Mouse (Mus musculus) gastrocnemius, postnatal 36 days (tissue): ENCODE data around the gene Zfp738. TPM values are rescaled to one million over a fixed set of nuclear protein-coding genes. Genes with fewer than 3 reads are reported as not detected.
"Not testable (repeated sequence)": the region's sequence is repeated elsewhere in the genome, so short reads cannot be mapped to it uniquely, and the experiment has no call there.

Source experiments
- DNase-seq, 2 experiments: peaks; one replicate each; pipeline ENCODE4 v3.0.0; 2022
- intact Hi-C: fragments of 180-260 bp; cut with DNase I; formaldehyde crosslinking; loops from one replicate; pipeline ENCODE4 v1.15.1; 2025
- long read RNA-seq, 2 experiments: library from polyadenylated mRNA; stranded (forward); transcript quantifications; one replicate each; pipeline ENCODE4 v2.0.0; 2021
- total RNA-seq, 2 experiments: library from RNA; stranded (reverse); gene quantifications; 2 replicates each; pipeline ENCODE4 v1.2.3; 2021

Zfp738 gene
- 1 to 10 TPM; 2.0 to 4.0 TPM for total RNA-seq
- long read RNA-seq, experiment 1, result 0 reads
- long read RNA-seq, experiment 2, partial matches to known transcripts, result 0 of 4 reads
- long read RNA-seq, experiment 2, other reads (novel, unspliced or antisense), result 3 of 4 reads

DNA sequence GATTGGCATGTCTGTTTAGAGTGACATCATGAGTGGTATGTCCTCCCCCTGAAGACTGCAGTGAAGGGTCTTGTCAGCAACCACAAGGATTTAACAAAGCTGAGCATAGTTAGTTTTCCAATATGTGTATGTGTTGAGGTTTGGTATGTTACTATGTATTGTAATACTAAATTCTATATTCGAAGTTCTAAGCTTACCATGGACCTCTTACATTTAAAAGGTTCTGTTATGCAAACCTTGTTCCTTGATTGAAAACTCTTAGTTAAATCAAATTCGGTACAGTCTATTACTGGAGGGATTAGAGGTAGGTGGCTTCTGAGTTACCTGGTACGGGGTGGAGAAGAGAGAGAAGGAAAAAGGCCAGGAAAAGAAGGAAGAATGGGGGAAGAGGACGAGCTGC is at the start of gene Zfp738:
TSS of gene Zfp738 (minus strand) at position 101 of the 400 bp plus-strand sequence.
- intact Hi-C loops, result loop anchor here (5.0 to 10.0 kb wide), 2 partner anchors 35 to 82 kb away; partner anchors contain the start of gene Zfp729b
- DNase-seq, result no peak

GRCm38 (mm10) chr13:67734391-67734790 is 47.5 kb upstream of the Zfp738 start:
- intact Hi-C loops, DNase-seq: not testable (repeated sequence)

DNA sequence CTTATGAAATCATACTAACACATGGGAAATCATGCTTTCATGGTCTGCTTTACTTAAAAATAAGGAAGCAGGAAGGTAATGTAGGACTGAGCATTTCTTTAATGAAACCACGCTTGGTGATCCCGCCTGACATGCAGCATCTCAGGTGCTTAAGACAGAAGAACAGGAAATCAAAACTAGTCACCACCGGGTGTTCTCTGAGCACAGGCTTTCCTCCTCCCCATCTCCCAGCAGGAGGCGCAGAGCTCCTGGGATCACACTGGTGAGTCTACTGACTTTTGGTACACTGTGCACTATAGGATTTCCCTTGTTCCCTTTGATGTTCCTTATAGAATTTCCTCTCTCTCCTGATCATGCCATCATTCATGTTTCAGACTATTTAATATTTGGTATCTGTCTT is 42.6 kb upstream of the Zfp738 start:
- intact Hi-C loops, DNase-seq: not testable (repeated sequence)

GRCm38 (mm10) chr13:67728641-67729318 is 41.9 kb upstream of the Zfp738 start, which contains the start of gene Zfp65:
TSS of gene Zfp65 (minus strand) at chr13:67729173.
- intact Hi-C loops, result no loop called here
- DNase-seq, result peak; percentile 15 to 40

DNA sequence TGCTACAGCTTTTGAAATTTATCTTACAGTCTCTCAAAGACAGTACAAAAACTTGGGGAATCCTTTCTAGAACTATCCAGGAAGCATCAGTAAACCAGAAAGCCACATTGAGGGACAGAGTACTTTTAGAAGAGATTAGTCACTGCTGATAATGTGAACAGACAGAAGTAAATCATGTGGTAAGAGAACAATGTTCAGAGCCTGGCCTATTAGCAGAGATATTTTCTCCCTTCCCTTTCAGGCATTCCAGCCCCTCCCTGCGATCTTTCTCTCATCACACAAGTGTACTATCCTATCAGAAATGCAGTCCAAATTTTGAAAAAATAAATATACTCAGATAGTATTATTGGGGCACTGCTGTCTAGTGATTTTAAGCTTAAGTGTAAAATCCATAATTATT is 41.2 kb upstream of the Zfp738 start:
- intact Hi-C loops, result no loop called here
- no peak for DNase-seq

- DNase-seq, intact Hi-C loops: not testable (repeated sequence)
Measured at GRCm38 (mm10) chr13:67725331-67725730, 38.5 kb upstream of the Zfp738 start.

GRCm38 (mm10) chr13:67723848-67724479 is 37.1 kb upstream of the Zfp738 start:
- DNase-seq, result peak; percentile 77 to 83
- intact Hi-C loops, result loop anchor here (5.0 kb wide), 2 partner anchors 37 to 87 kb away; partner anchors contain the start of genes Gm49345, Zfp729a and Zfp738

- intact Hi-C loops, result loop anchor here (2.0 to 10.0 kb wide), 2 partner anchors 47 to 79 kb away; partner anchors contain the start of genes Gm49345, Zfp729a and Zfp729b
- DNase-seq, result not testable (repeated sequence)
Measured at GRCm38 (mm10) chr13:67683841-67684240, 3.0 kb downstream of the Zfp738 start.

- intact Hi-C loops, result loop anchor here (2.0 to 10.0 kb wide), 2 partner anchors 46 to 78 kb away; partner anchors contain the start of genes Gm49345, Zfp729a and Zfp729b
- DNase-seq, result peak; percentile 62 to 72
Measured at GRCm38 (mm10) chr13:67682959-67683735, 3.7 kb downstream of the Zfp738 start.

DNA sequence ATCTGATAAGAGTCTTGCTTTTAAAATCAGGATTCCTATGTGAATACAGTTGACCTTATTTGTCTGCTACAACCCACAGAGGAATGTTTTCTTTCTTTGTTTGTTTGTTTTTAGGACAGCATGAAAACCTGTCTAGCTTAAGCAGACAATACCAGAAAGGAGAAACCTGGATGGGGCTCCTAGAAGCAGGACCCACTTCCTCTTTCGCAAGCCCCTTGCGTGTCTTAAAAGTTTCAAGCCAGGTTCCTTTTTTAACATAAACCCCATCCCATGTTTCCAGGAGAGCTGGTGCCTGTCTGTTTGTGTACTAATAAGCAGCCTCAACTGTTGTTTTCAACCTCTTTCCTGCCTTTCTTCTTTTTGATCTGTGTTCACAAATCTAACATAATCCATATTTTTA is 12.0 kb downstream of the Zfp738 start:
- intact Hi-C loops, result no loop called here

GRCm38 (mm10) chr13:67652496-67652895 is 34.4 kb downstream of the Zfp738 start:
- intact Hi-C loops, result no loop called here
- DNase-seq, result no peak

More for the DNA sequence above, 12.0 kb downstream of the Zfp738 start:
- no peak for DNase-seq

- intact Hi-C loops, result loop anchor here (2.0 to 10.0 kb wide), 3 partner anchors 45 to 207 kb away; no protein-coding TSS in a partner anchor
- peak; percentile 65 to 69 for DNase-seq
Measured at GRCm38 (mm10) chr13:67637294-67638007, 49.4 kb downstream of the Zfp738 start, which contains the start of the genes Gm49345 and Zfp729a. TSS of gene Gm49345 (minus strand) at chr13:67637769. TSS of gene Zfp729a (minus strand) at chr13:67637791.

- no peak for DNase-seq
- intact Hi-C loops, result no loop called here
Measured at GRCm38 (mm10) chr13:67610108-67610507, 76.8 kb downstream of the Zfp738 start.

- DNase-seq, result peak; percentile 78 to 89
- intact Hi-C loops, result loop anchor here (10.0 kb wide), 1 partner anchor 76 kb away; the partner anchor contains the start of gene Zfp738
Measured at GRCm38 (mm10) chr13:67609066-67609876, 77.6 kb downstream of the Zfp738 start, which contains the start of gene Zfp729b. TSS of gene Zfp729b (minus strand) at chr13:67609707.
